Mouse (Mus musculus): ENCODE results near the gene Rpn2. TPM values are rescaled to one million over a fixed set of nuclear protein-coding genes. Genes with fewer than 3 reads are reported as not detected.

The Rpn2 gene
- total and polyA plus RNA-seq, 3 experiments, result 225 to 306 (median 296) TPM

GRCm38 (mm10) chr2:157353183-157353582 is 74.4 kb downstream of the Rpn2 start:
- no peak for DNase-seq

DNA sequence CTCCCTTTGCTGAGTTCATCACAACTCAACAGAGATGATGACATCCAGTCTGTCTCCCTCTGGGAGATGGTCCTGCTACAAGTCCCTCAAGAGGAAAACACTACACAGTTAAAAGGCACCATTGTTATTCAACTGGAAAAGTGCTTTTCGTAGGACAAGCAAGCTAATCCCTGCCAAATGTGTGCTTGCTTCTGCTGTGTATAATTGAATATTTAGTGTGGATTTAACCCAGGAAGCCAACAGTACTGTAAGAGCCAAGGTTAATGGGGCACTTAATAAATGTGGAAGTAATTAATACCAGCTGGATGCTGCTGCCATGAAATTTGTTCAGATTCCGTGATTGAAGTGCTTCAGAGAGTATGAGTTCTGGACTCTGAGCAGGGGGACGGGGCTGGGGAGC is 75.3 kb downstream of the Rpn2 start:
- no peak for DNase-seq

GRCm38 (mm10) chr2:157360028-157360427 is 81.2 kb downstream of the Rpn2 start:
- DNase-seq, result no peak

GRCm38 (mm10) chr2:157363031-157363430 is 84.2 kb downstream of the Rpn2 start:
- DNase-seq, result no peak

GRCm38 (mm10) chr2:157366762-157367161 is 87.9 kb downstream of the Rpn2 start:
- DNase-seq, result no peak

DNA sequence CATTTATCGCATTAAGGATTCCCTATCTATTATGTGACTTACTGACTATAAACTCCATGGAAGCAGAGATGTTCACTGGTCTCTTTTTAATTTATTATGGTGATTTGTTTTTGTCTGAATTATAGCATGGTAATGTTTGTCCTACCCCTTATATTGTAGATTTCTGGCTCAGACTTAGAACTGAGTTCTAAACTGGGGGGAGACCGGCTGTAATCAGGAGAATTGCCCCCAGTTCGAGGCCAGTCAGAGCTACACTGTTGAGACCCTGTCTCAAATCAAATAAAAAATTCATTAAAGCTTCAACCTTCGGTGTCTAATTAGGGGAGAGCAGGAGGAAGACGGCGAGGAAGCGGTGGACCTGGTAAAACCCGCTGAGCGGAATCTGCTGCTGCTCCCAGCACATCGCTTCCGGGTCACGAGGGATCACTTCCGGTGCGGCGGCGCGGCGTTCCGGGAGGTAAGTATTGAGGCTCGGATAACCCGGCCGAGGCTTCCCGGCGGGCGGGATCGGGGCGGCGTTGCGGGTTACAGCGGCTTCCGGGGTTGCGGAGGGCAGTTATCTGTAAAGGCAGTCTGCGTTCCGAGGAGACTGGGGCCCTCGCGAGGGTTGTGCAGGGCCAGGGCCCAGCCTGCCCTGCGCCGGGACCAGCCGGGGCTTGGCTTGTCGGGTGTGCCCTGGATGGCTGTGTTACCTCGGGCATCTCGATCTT is 88.5 kb downstream of the Rpn2 start, which contains the start of gene Manbal:
Manbal (plus strand) TSS at position 411 of the 710 bp plus-strand sequence.
- DNase-seq, result peak; percentile 96

- DNase-seq, result no peak
Observed at GRCm38 (mm10) chr2:157367991-157368390, 89.2 kb downstream of the Rpn2 start.

DNA sequence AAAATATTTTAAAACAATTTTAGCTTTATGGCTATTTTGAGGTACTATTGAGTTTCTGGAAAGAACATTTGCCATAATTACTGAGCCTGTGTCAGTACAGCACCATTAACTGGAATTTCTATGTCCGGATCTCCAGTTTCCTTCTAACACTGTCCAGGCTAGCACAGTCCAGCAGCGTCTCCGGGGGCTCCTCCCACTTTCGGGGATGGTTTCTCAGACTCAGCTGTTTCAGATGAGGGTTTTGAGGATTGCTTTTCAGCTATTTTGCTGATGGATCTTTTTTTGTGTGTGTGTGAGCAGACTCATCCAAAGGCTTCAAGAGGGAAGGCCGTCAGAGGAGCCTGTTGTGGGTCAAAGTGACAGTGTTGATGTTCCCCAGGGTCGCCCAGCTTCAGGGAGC is 92.9 kb downstream of the Rpn2 start:
- no peak for DNase-seq

GRCm38 (mm10) chr2:157373681-157374080 is 94.9 kb downstream of the Rpn2 start:
- DNase-seq, result no peak

DNA sequence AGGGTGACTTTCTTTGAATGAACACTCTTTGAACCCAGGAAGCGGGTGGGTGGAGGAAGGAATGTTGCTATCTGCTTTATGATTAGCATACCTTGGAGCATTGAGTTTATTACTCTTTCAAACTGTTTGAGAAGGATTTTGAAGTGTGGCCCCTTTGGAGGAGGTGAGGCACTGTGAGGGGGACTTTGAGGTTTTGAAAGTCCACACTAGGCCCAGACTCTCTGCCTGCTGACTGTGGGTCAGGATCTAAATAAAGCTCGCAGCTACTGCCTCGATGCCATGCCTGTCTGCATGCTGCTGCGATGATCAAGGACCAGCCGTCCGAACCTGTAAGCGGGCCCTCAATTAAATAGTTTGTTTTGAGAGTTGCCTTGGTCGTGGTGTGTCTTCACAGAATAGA is 96.2 kb downstream of the Rpn2 start:
- no peak for DNase-seq

Other genes starting within 250 kb of the Rpn2 start
- gene Soga1, start 199.8 kb upstream of the Rpn2 start, total RNA-seq (2021), result 10 to 100 TPM; 30.9 to 36.6 TPM
- 31.1 and 33.1 TPM in 2 replicates for gene Soga1, start 199.8 kb upstream of the Rpn2 start, polyA plus RNA-seq (2012; rRNA removed)
- not detected for gene Tldc2, start 192.0 kb upstream of the Rpn2 start, total RNA-seq (2021)
- gene Tldc2, start 192.0 kb upstream of the Rpn2 start, polyA plus RNA-seq (2012; rRNA removed), result 0.19 TPM in 1 of 2 replicates, not detected in the other
- gene Samhd1, start 143.8 kb upstream of the Rpn2 start, total RNA-seq (2021), result 10 to 100 TPM; 23.0 to 26.8 TPM
- gene Samhd1, start 143.8 kb upstream of the Rpn2 start, polyA plus RNA-seq (2012; rRNA removed), result 11.7 and 13.4 TPM in 2 replicates
- 1 to 10 TPM; 3.7 to 5.6 TPM for gene Rbl1, start 74.5 kb upstream of the Rpn2 start, total RNA-seq (2021)
- 1.6 and 1.7 TPM in 2 replicates for gene Rbl1, start 74.5 kb upstream of the Rpn2 start, polyA plus RNA-seq (2012; rRNA removed)
- under 1 TPM; 0.26 to 0.48 TPM for gene Mroh8, start 532 bp downstream of the Rpn2 start, total RNA-seq (2021)
- gene Mroh8, start 532 bp downstream of the Rpn2 start, polyA plus RNA-seq (2012; rRNA removed), result 0.37 and 0.90 TPM in 2 replicates
- gene Ghrh, start 68.5 kb downstream of the Rpn2 start, total RNA-seq (2021), result not detected
- gene Ghrh, start 68.5 kb downstream of the Rpn2 start, polyA plus RNA-seq (2012; rRNA removed), result not detected in 2 replicates
- 10 to 100 TPM; 31.0 to 37.6 TPM for gene Manbal, start 88.6 kb downstream of the Rpn2 start, total RNA-seq (2021)
- 85.8 and 87.4 TPM in 2 replicates for gene Manbal, start 88.6 kb downstream of the Rpn2 start, polyA plus RNA-seq (2012; rRNA removed)
- 10 to 100 TPM; 12.6 to 22.7 TPM for gene Src, start 139.4 kb downstream of the Rpn2 start, total RNA-seq (2021)
- gene Src, start 139.4 kb downstream of the Rpn2 start, polyA plus RNA-seq (2012; rRNA removed), result 28.4 and 29.4 TPM in 2 replicates